Mouse (Mus musculus) brain, embryonic 14.5 days (tissue): ENCODE measurements around the gene Eef2kmt. TPM values are rescaled to one million over a fixed set of nuclear protein-coding genes. Genes with fewer than 3 reads are reported as not detected.

ENCODE experiments used
- DNase-seq: peaks from one replicate; pipeline ENCODE4 v3.0.0-alpha.2; 2011; ENCODE audit warnings: low read depth
- CTCF ChIP-seq: fragments of 200-500 bp; IDR thresholded peaks from 2 replicates; pipeline ENCODE4 v1.5.1; 2012; ENCODE audit warnings: inconsistent platforms, mild to moderate bottlenecking, moderate library complexity, borderline replicate concordance; ENCODE audit not compliant: insufficient read depth, insufficient read length; ENCODE audit errors: extremely low read depth
- POLR2A ChIP-seq: fragments of 200-500 bp; IDR thresholded peaks from 2 replicates; pipeline ENCODE4 v1.6.1; 2012; ENCODE audit warnings: mild to moderate bottlenecking, inconsistent platforms, borderline replicate concordance; ENCODE audit not compliant: poor library complexity, insufficient read depth, insufficient read length, severe bottlenecking; ENCODE audit errors: extremely low read depth
- polyA plus RNA-seq: library from polyadenylated mRNA; depleted of rRNA; stranded (reverse); fragments of >200 nt; gene quantifications from 2 replicates; pipeline ENCODE4 v1.2.3, GENCODE M21; 2012; rRNA removed

Eef2kmt gene
- polyA plus RNA-seq, 1 experiment: 11.2 TPM

DNA sequence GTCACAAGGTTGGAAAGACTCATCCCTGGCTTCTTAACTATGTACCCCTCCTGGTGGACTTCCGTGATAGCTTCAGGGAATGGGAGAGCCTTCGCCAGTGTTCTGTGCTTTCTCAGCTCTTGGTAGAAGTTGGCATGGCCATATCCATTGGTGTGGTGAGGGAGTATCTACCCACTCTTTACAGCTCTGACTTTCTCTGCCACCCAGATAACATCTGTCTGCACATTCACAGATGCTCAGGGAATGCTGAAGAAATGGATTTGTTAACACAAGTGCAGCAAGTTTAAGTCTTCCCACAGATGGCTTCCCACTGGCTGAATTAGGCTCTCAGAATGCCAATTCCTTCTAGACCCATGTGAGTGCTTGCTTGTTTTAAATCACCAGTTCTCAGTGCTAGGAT lies 41.7 kb downstream of the Eef2kmt start:
- DNase-seq: no peak
- TF ChIP-seq POLR2A (no peak), CTCF (no peak)

DNA sequence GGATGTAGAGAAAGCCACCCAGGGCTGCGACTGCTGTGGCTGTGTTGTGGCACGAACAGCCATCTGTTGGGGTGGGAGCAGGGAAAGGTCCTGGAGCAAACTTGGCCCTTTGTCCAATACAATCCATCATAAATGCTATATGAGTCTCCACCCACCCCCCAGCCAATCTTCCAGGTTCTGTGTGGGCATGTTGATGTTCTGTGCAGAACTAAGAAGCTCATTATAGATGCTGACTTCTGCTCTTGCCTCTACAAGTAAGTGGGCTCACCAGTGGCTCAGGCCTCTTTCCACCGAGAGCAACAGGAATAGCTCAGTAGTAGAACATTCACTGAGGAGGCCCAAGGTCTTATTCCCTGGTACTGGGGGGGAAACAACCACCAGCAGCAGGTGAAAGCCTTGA lies 43.6 kb downstream of the Eef2kmt start:
- no peak for DNase-seq
- TF ChIP-seq CTCF (no peak), POLR2A (no peak)

DNA sequence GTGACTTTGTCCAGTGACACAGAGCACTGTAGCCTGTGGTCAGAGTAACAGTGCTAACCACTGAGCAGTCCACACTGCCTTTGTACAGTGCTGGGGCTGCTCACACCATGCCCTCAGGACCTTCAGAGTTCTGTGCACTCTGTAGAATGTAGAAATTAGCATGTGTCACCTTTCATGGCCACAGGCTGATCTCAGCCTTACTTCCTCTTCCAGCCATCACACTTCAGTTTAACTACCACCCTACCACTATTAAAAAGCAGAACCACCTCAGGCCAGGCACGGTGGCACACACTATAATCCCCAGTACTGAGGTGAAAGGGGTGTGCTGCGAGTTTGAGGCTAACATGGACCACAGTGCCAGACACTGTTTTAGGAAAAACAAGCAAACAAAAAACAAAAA lies 45.4 kb downstream of the Eef2kmt start:
- TF ChIP-seq CTCF (no peak), POLR2A (no peak)
- no peak for DNase-seq

DNA sequence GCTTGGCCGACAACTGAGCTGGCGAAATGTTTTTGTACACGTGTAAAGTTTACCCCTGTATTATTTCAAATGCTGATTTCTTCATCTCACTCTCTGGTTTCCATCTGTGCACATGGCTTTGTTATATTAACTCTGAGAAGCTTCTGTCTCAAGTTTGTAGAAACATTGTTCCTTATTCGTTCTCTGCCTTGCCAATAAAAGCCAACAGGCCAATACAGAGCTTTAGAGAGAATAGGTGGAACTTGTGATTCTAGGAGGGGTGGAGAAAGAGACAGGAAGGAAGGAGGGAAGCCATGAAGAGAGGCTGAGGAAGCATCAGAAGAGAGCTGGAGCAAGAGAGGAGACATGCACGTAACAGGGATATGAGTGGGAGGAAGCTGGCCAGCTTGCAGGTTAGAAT lies 49.7 kb downstream of the Eef2kmt start:
- DNase-seq: no peak

DNA sequence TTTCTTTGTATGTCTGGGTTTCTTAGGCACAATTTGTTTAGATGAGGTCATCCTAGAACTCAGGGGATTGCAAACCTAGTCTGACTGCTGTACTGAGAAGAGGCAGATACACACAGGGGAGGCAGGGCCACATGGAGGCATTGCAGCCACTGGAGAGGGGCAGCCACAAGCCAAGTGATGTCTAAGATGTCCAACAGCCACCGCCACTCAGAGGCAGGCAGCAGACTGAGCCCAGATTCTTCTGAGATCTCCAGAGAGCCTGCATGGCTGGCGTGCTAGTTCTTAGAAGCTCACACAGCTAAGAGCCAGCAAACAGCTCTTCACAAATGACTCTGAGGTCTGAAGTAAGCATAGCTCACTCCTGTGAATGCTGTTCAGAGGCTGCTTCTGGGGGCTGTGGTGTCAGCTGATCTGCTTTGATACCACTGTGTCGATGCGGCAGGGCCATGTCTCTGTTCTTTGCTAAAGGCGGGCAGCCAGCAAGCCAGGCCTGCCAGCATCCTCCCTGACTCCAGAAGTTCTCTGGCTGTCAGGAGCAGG lies 50.3 kb downstream of the Eef2kmt start:
- DNase-seq: no peak
- TF ChIP-seq CTCF (no peak), POLR2A (no peak)

More for the DNA sequence above, 49.7 kb downstream of the Eef2kmt start:
- no peak for TF ChIP-seq CTCF
- no peak for TF ChIP-seq POLR2A

DNA sequence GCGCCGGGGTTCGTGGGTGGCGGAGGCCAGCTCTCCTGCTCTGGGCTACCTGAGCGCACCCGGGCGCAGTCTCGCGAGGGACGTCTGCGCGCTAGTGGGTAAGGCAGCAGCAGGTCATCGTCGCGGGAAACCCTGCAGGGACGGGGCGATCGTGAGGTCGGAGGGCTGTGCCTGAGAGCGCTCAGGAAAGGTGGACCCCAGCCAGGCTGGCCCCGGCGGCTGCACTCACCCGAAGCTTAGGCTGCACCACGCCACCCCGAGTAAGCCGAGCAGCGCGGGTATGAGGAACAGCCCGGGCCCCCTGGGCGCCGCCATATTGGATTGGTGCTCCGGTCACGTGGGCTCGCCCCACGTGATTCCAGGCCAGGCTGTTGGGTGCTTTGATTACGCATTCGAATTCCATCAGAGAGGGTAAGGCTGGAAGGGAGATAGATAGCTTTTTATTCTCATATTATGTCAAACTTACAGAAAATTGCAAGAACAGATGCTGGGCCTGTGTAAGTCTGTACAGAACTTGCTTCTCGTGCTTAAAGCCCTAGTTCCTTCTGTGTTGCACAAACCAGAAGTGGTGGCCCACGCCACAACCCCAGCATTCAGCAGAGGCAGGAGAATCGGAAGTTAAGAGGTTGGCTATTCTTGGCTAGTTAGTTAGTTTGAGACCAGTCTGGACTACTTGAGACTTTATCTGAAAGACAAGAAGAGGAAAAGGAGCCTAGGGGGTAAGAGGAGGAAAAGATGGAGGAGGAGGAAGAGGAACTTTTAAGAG lies 51.9 kb downstream of the Eef2kmt start, which contains the start of gene Nagpa:
Gene Nagpa (minus strand): TSS at position 345 of the 766 bp plus-strand sequence.
- no peak for TF ChIP-seq CTCF
- TF ChIP-seq POLR2A: peak; percentile 32; the same call in 1 of the 2 replicates
- DNase-seq: peak; percentile 91

DNA sequence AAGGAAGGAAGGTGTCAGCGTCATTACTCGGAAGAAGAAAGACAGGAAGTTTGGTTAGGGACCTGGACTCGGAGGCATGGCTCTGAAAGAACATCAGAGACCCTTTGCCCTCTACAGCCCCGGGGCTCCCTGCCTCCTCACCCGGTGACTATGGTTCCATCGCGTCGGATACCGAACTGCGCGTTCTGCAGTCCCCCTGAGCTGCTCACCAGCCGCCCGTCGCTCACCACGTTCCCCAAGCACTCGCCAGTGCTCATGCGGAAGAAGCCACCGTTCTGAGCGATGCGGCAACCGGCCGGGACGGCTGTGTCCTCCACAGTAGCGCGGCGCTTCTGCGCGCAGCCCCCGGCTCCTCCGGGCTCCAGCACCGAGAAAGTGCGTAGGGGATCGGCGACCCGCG lies 52.6 kb downstream of the Eef2kmt start:
- TF ChIP-seq CTCF: no peak
- no peak for TF ChIP-seq POLR2A
- DNase-seq: no peak

DNA sequence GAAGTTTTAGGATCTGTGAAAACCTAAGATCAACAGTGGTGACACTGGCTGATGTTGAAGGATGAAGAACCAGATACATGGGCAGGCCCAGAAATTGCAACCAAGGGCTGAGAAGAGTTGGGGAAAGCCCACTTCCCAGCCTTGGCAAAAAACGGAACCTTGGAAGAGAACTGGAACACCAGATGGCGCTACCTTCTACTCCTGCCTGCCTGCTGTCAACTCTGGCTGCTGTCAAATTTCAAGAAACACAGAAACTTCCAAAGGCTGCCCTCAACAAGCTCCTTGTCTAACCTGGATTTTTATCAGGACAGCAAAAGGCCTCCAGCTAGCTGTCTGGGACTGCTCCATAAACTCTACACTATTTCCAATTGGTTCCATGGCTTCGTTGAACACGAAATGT lies 53.1 kb downstream of the Eef2kmt start:
- TF ChIP-seq CTCF (peak; percentile 72), POLR2A (no peak)
- peak; percentile 64 for DNase-seq

DNA sequence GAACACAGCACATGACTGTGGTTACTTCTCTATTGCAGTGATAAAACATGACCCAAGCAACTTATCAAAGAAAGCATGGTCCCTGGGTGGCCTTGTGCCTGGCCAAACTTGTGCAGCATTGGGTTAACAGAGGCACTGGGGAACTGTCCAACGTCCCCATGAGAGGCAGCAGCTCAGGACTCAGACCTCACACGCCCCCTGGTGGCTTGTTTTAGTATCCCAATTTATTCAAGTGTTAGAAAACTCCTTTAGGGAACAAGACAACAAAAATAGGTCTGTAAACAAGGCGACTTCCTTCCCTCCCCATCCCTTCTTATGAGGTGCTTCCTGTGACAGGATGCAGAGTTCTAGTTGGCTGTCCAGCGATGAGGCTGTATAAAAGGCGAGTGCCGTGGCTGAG lies 60.7 kb downstream of the Eef2kmt start:
- peak; percentile 70 for TF ChIP-seq CTCF
- no peak for TF ChIP-seq POLR2A
- DNase-seq: peak; percentile 50

Other genes with a start within 250 kb of the Eef2kmt start
- gene Smim22, start 248.7 kb downstream of the Eef2kmt start, polyA plus RNA-seq: 1.6 and 3.4 TPM in 2 replicates
- 149 and 158 TPM in 2 replicates for gene Rogdi, start 242.4 kb downstream of the Eef2kmt start, polyA plus RNA-seq
- 169 and 172 TPM in 2 replicates for gene Glyr1, start 206.1 kb downstream of the Eef2kmt start, polyA plus RNA-seq
- 35.0 and 37.6 TPM in 2 replicates for gene Ubn1, start 205.9 kb downstream of the Eef2kmt start, polyA plus RNA-seq
- gene Ppl, start 123.6 kb downstream of the Eef2kmt start, polyA plus RNA-seq: 0.71 and 1.2 TPM in 2 replicates
- gene Sec14l5, start 108.9 kb downstream of the Eef2kmt start, polyA plus RNA-seq: 1.1 and 1.7 TPM in 2 replicates
- 12.9 and 13.5 TPM in 2 replicates for gene Nagpa, start 52.0 kb downstream of the Eef2kmt start, polyA plus RNA-seq
- gene AU021092, start 33.7 kb downstream of the Eef2kmt start, polyA plus RNA-seq: 14.9 and 16.2 TPM in 2 replicates
- gene Alg1, start 22.4 kb downstream of the Eef2kmt start, polyA plus RNA-seq: 42.9 and 56.6 TPM in 2 replicates